Mouse (Mus musculus) forebrain, embryonic 15.5 days (tissue): Measurements from ENCODE around the gene Eef2kmt. TPM values are rescaled to one million over a fixed set of nuclear protein-coding genes. Genes with fewer than 3 reads are reported as not detected.
"Not testable (repeated sequence)": the region's sequence is repeated elsewhere in the genome, so short reads cannot be mapped to it uniquely, and the experiment has no call there.

Experiments
- ATAC-seq: fragments of 200-750 bp; cut with Nextera tagmentation; replicated peaks from 2 replicates; pipeline ENCODE4 v1.8.0; 2017; ENCODE audit warnings: mild to moderate bottlenecking, moderate TSS enrichment, moderate library complexity
- H3K27ac ChIP-seq: fragments of 300-500 bp; sonication (generic); replicated peaks from 2 replicates; pipeline ENCODE4 v1.5.1; 2015; ENCODE audit warnings: mild to moderate bottlenecking, inconsistent platforms
- H3K27me3 ChIP-seq: fragments of 300-500 bp; sonication (generic); 2 replicates; pipeline ENCODE4 v1.6.1; 2015; ENCODE audit warnings: inconsistent platforms
- H3K36me3 ChIP-seq: fragments of 300-500 bp; sonication (generic); 2 replicates; pipeline ENCODE4 v1.6.1; 2015; ENCODE audit warnings: mild to moderate bottlenecking, inconsistent platforms
- H3K4me1 ChIP-seq: fragments of 300-500 bp; sonication (generic); 2 replicates; pipeline ENCODE4 v1.6.1; 2015; ENCODE audit warnings: inconsistent platforms
- H3K4me2 ChIP-seq: fragments of 300-500 bp; sonication (generic); replicated peaks from 2 replicates; pipeline ENCODE4 v1.6.1; 2015; ENCODE audit warnings: mild to moderate bottlenecking, inconsistent platforms
- H3K4me3 ChIP-seq: fragments of 300-500 bp; sonication (generic); 2 replicates; pipeline ENCODE4 v1.5.1; 2015; ENCODE audit warnings: mild to moderate bottlenecking, inconsistent platforms
- H3K9ac ChIP-seq: fragments of 300-500 bp; sonication (generic); replicated peaks from 2 replicates; pipeline ENCODE4 v1.6.1; 2015; ENCODE audit warnings: mild to moderate bottlenecking, inconsistent platforms
- H3K9me3 ChIP-seq: fragments of 300-500 bp; sonication (generic); 2 replicates; pipeline ENCODE4 v1.6.1; 2016; ENCODE audit warnings: inconsistent platforms
- WGBS: fragments of 180-500 bp; shearing (Covaris S2); methylation state at CpG from one replicate; pipeline ENCODE4 v1.1.7; 2015; ENCODE audit warnings: mixed read lengths; 5-methylcytosine and 5-hydroxymethylcytosine counted together
- polyA plus RNA-seq: library from polyadenylated mRNA; unstranded; fragments of >200 nt; fragmentation: Nextera tagmentation; extraction: Ambion mirVana; gene quantifications from 2 replicates; pipeline ENCODE4 v1.2.1, GENCODE M21; 2015

The Eef2kmt gene
- polyA plus RNA-seq, 1 experiment from 2014 or later, result 9.7 TPM

DNA sequence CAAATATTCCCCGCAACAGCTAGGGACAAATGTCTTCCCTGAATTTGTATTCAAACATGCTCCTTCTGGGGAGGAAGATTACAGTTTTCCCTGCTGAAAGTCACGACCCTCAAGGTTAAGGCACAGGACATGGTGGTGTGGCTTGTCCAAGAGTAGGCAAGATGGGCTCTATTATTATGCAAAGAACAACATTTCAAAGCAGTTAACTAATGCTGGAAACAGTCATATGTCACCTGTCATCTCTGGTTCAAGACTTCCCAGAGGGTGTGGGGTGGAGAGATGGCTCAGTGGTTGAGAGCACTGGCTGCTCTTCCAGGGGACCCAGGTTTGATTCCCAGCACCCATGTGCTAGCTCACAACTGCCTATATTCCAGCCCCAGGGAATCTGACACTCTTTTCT lies 3.5 kb downstream of the Eef2kmt start:
- Histone ChIP-seq H3K9ac (no peak overlapping the region), H3K27ac (no peak overlapping the region), H3K4me3 (no peak overlapping the region), H3K4me1 (peaks cover 19% of the 10 kb centered on the region), H3K27me3 (no peaks in the 10 kb centered on the region), H3K4me2 (no peak overlapping the region), H3K9me3 (no peaks in the 10 kb centered on the region), H3K36me3 (no peaks in the 10 kb centered on the region)
- WGBS, result 97% methylated on average over 2 of the region's 2 CpGs
- ATAC-seq, result no peak

DNA sequence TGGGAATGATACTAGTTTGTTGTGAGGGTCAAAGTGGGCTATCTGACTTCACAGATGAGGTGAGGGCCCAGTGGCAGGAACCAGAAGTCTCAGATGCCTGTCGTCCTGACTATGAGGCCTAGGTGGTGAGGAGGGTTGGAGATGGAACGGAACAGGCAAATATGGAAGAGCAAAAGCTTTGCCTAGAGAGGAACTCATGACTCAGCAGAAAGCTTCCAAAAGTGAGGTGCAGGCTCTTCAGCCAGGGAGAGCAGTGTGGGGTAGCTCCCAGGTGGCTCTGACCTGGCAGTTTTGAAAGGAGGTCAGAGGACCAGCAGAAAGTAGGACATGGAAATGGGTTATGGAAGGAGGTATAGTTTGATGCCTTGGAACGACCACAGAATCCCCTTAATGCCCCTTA lies 4.9 kb downstream of the Eef2kmt start:
- no peak overlapping the region for H3K4me3 ChIP-seq
- ATAC-seq, result no peak
- H3K4me2 ChIP-seq, result no peak overlapping the region
- H3K36me3 ChIP-seq, result no peaks in the 10 kb centered on the region
- H3K4me1 ChIP-seq, result peaks cover 14% of the 10 kb centered on the region
- H3K9me3 ChIP-seq, result no peaks in the 10 kb centered on the region
- no peak overlapping the region for H3K27ac ChIP-seq
- H3K27me3 ChIP-seq, result no peaks in the 10 kb centered on the region
- no peak overlapping the region for H3K9ac ChIP-seq
- 91% methylated on average over 3 of the region's 3 CpGs for WGBS

DNA sequence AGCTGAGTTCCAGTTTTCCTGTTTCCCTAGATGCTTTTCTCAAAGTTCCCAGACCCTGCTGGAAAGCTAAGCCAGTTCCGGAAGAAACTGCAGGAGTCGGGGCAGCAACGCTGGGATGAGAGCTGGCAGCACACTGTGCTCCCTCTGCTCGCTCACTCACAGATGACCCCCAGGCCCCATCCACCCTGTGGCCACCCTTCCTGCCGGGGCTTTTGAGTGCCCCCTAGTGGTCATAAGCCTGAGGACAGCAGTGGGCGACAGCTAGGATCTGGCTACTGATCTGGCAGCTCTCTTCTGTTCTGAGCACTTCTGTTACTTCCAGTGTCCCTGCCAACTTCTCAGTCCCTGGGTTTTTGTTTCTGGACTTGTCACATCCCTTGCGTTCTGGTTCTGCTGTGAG lies 11.4 kb downstream of the Eef2kmt start:
- Histone ChIP-seq H3K36me3 (peaks cover 21% of the 10 kb centered on the region), H3K27me3 (no peaks in the 10 kb centered on the region), H3K4me2 (no peak overlapping the region), H3K4me1 (no peaks in the 10 kb centered on the region), H3K9me3 (no peaks in the 10 kb centered on the region), H3K27ac (no peak overlapping the region), H3K4me3 (no peak overlapping the region), H3K9ac (no peak overlapping the region)
- 32% methylated on average over 7 of the region's 7 CpGs for WGBS
- no peak for ATAC-seq

GRCm38 (mm10) chr16:5242882-5243281 lies 12.9 kb downstream of the Eef2kmt start:
- 88% methylated on average over 6 of the region's 6 CpGs for WGBS
- Histone ChIP-seq H3K4me3 (no peak overlapping the region), H3K27ac (no peak overlapping the region), H3K4me1 (no peaks in the 10 kb centered on the region), H3K9me3 (no peaks in the 10 kb centered on the region), H3K36me3 (peaks cover 26% of the 10 kb centered on the region), H3K9ac (no peak overlapping the region), H3K4me2 (no peak overlapping the region), H3K27me3 (no peaks in the 10 kb centered on the region)
- no peak for ATAC-seq

DNA sequence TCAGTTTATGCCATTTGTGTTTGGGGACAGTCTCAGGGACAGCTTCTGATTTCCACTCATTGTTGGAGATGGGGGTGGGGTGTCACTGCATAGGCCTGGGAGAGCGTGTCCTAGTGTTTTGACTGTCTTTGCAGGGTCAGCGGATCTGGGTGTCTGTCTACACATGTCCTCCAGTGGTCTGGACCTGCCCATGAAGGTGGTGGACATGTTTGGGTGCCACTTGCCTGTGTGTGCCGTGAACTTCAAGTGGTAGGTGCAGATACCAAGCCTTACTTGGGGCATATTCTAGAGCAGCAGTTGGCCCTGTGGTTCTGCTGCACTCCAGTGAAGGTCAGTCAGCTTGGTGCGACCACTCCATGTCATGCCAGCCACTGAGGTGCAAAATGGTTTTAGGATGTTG lies 13.4 kb downstream of the Eef2kmt start:
- no peak overlapping the region for H3K4me3 ChIP-seq
- 91% methylated on average over 4 of the region's 4 CpGs for WGBS
- H3K27me3 ChIP-seq, result no peaks in the 10 kb centered on the region
- no peak overlapping the region for H3K27ac ChIP-seq
- H3K36me3 ChIP-seq, result peaks cover 26% of the 10 kb centered on the region
- H3K4me2 ChIP-seq, result no peak overlapping the region
- ATAC-seq, result no peak
- no peak overlapping the region for H3K9ac ChIP-seq
- H3K9me3 ChIP-seq, result no peaks in the 10 kb centered on the region
- no peaks in the 10 kb centered on the region for H3K4me1 ChIP-seq

- Histone ChIP-seq H3K27me3 (no peaks in the 10 kb centered on the region), H3K4me3 (peak within 1 kb of the TSS; percentile 77), H3K27ac (peak within 1 kb of the TSS; percentile 61), H3K4me1 (peaks cover 12% of the 10 kb centered on the region), H3K9ac (peak within 1 kb of the TSS; percentile 70), H3K4me2 (peak within 1 kb of the TSS; percentile 75), H3K36me3 (no peaks in the 10 kb centered on the region), H3K9me3 (no peaks in the 10 kb centered on the region)
- WGBS, result 3% methylated on average over 47 of the region's 47 CpGs
- ATAC-seq, result peak; percentile 97
Observed at GRCm38 (mm10) chr16:5233418-5234313, 22.1 kb downstream of the Eef2kmt start, which contains the start of gene Alg1. Alg1 (plus strand) TSS chr16:5233621.

DNA sequence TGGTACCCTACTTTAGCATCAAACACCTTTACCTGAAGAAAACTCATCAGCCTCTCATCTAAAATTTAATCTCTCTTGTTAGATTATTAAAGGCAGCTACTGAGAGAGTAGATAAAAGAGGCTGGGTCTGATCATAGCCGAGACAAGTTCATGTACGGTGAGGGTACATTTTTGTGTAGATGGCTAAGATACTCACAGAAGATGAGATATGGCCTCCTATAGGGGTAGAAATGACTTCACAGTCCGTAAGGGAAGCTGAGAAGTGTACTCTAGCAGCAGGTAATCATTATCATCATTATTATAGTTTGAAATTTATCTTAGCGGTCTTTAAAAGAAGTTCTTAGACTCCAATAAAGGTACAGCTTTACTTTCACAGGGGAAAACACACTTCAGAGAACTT lies 22.8 kb downstream of the Eef2kmt start:
- H3K36me3 ChIP-seq, result no peaks in the 10 kb centered on the region
- ATAC-seq, result peak; percentile 31; the same call in 1 of the 2 replicates

DNA sequence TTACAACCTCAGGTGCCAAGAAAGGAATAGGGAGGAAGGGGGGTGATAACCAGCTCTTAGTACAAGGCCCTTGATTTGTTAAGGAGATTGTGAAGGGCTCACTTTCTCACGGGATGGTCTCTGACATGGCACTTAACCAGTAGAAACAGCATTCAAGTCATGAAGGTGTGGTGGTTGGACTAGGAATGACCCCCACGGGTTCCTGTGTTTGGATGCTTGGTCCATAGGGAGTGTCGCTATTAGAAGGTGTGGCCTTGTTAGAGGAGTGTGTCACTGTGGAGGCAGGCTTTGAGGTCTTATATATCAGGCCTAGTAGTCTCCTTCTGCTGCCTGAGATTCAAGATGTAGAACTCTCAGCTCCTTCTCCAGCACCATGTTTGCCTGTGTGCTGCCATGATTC lies 27.7 kb downstream of the Eef2kmt start:
- H3K4me3 ChIP-seq, H3K4me2 ChIP-seq, H3K4me1 ChIP-seq, H3K27ac ChIP-seq, ATAC-seq, H3K9me3 ChIP-seq, H3K36me3 ChIP-seq, H3K27me3 ChIP-seq, H3K9ac ChIP-seq: not testable (repeated sequence)
- 77% methylated on average over 3 of the region's 3 CpGs for WGBS

More for the DNA sequence above, 22.8 kb downstream of the Eef2kmt start:
- Histone ChIP-seq H3K4me3 (peak overlapping the region; percentile 77), H3K4me2 (peak overlapping the region; percentile 75), H3K9me3 (no peaks in the 10 kb centered on the region), H3K4me1 (peaks cover 12% of the 10 kb centered on the region), H3K9ac (no peak overlapping the region), H3K27ac (no peak overlapping the region), H3K27me3 (no peaks in the 10 kb centered on the region)
- WGBS, result 67% methylated on average over 4 of the region's 4 CpGs

GRCm38 (mm10) chr16:5227501-5227900 lies 28.3 kb downstream of the Eef2kmt start:
- ATAC-seq, H3K4me3 ChIP-seq, H3K4me1 ChIP-seq, H3K9ac ChIP-seq, H3K36me3 ChIP-seq, H3K27ac ChIP-seq, H3K27me3 ChIP-seq, H3K9me3 ChIP-seq, H3K4me2 ChIP-seq: not testable (repeated sequence)
- WGBS, result 83% methylated on average over 19 of the region's 19 CpGs

DNA sequence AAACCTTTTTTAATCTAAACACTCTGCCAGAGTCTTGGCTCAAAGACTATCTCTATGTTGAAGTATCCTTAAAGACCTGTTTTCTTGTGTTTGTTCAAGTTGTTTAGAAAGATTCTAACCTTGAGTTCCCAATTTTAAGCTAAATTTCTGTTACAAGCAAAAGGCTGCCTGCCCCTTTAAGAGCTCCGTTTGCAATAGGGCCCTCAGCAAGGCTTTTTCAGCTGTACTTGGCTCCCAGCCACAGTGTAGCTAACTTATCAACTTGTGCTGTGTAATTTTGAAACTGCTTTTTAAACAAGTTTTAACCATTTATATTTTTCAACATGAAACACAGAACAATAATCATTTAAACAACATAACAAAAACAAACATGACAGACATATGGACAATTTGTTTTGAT lies 29.2 kb downstream of the Eef2kmt start:
- H3K9me3 ChIP-seq, H3K27me3 ChIP-seq, H3K4me3 ChIP-seq, H3K36me3 ChIP-seq, H3K4me2 ChIP-seq, H3K4me1 ChIP-seq, H3K27ac ChIP-seq, ATAC-seq, H3K9ac ChIP-seq: not testable (repeated sequence)
- 2% methylated on average over 1 of the region's 1 CpGs for WGBS

GRCm38 (mm10) chr16:5222140-5222539 lies 33.6 kb downstream of the Eef2kmt start, which contains the start of gene AU021092:
AU021092 (minus strand) TSS chr16:5222299.
- H3K4me3 ChIP-seq, result no peak within 1 kb of the TSS
- no peak within 1 kb of the TSS for H3K9ac ChIP-seq
- H3K4me2 ChIP-seq, result no peak within 1 kb of the TSS
- H3K4me1 ChIP-seq, result no peaks in the 10 kb centered on the region
- peaks cover 3% of the 10 kb centered on the region for H3K27me3 ChIP-seq
- 0 out of 2 replicates have a peak within 1 kb of the TSS, but pooled peaks have one; percentile 8 for H3K27ac ChIP-seq
- 74% methylated on average over 6 of the region's 6 CpGs for WGBS
- ATAC-seq, result no peak
- H3K36me3 ChIP-seq, result no peaks in the 10 kb centered on the region
- H3K9me3 ChIP-seq, result no peaks in the 10 kb centered on the region

GRCm38 (mm10) chr16:5221403-5221802 lies 34.4 kb downstream of the Eef2kmt start:
- 52% methylated on average over 4 of the region's 4 CpGs for whole genome bisulfite sequencing
- ATAC-seq, result no peak
- H3K27me3 ChIP-seq, result peaks cover 3% of the 10 kb centered on the region

More at GRCm38 (mm10) chr16:5221403-5221802, 34.4 kb downstream of the Eef2kmt start:
- H3K4me2 ChIP-seq, result no peak overlapping the region
- no peak overlapping the region for H3K27ac ChIP-seq
- no peak overlapping the region for H3K4me3 ChIP-seq
- no peaks in the 10 kb centered on the region for H3K9me3 ChIP-seq
- no peaks in the 10 kb centered on the region for H3K4me1 ChIP-seq
- H3K36me3 ChIP-seq, result no peaks in the 10 kb centered on the region
- no peak overlapping the region for H3K9ac ChIP-seq
